Mouse (Mus musculus) CH12.LX (cell line): Measurements from ENCODE around the gene Foxp1. TPM values are rescaled to one million over a fixed set of nuclear protein-coding genes. Genes with fewer than 3 reads are reported as not detected.

Experiments
- DNase-seq: peaks from one replicate; pipeline ENCODE4 v3.0.0-alpha.2; 2013; ENCODE audit errors: extremely low read depth
- H3K27ac ChIP-seq: 2 replicates; pipeline ENCODE4 v1.5.1; 2012; ENCODE audit warnings: low read depth, mild to moderate bottlenecking, control low read depth, moderate library complexity; ENCODE audit not compliant: insufficient read depth
- H3K27me3 ChIP-seq: replicated peaks from 2 replicates; pipeline ENCODE3; 2012; ENCODE audit warnings: inconsistent platforms
- H3K36me3 ChIP-seq, 2 experiments: replicated peaks in 1 of 2; 2 replicates each; pipeline versions ENCODE3 to v1.6.1; 2012; ENCODE audit warnings: inconsistent platforms in 1 of 2, low read length in 1 of 2, mild to moderate bottlenecking in 1 of 2, mixed read lengths in 1 of 2, moderate library complexity in 1 of 2; ENCODE audit not compliant: control insufficient read depth in 1 of 2, insufficient read depth in 1 of 2
- H3K4me1 ChIP-seq, 2 experiments: 2 replicates each; pipeline ENCODE4 v1.6.1; 2012; ENCODE audit warnings: inconsistent platforms in 1 of 2, moderate library complexity in 1 of 2; ENCODE audit not compliant: insufficient read depth in 2 of 2, control insufficient read depth in 1 of 2
- H3K4me2 ChIP-seq: 2 replicates; pipeline ENCODE4 v1.6.1; 2012; ENCODE audit warnings: low read depth, mild to moderate bottlenecking, control low read depth; ENCODE audit not compliant: poor library complexity, insufficient read depth, severe bottlenecking
- H3K4me3 ChIP-seq, 3 experiments: fragments of 150-350 bp in 1 of 3; sonication (generic) in 1 of 3; replicated peaks in 1 of 3; 2 replicates each; pipeline versions ENCODE3 to v1.5.1; 2011 to 2012; ENCODE audit warnings: low read depth in 2 of 3, low read length in 2 of 3, mild to moderate bottlenecking in 2 of 3, moderate library complexity in 2 of 3, control low read depth in 1 of 3, improper control_type of control experiment in 1 of 3, inconsistent platforms in 1 of 3, mixed read lengths in 1 of 3; ENCODE audit not compliant: poor library complexity in 1 of 3
- H3K79me2 ChIP-seq: replicated peaks from 2 replicates; pipeline ENCODE4 v1.6.1; 2012; ENCODE audit warnings: mild to moderate bottlenecking, moderate library complexity; ENCODE audit not compliant: control insufficient read depth, poor library complexity, insufficient read depth, severe bottlenecking; ENCODE audit errors: extremely low read depth
- H3K9ac ChIP-seq: 2 replicates; pipeline ENCODE4 v1.6.1; 2012; ENCODE audit warnings: low read depth, mild to moderate bottlenecking, control low read depth, moderate library complexity; ENCODE audit not compliant: insufficient read depth
- H3K9me3 ChIP-seq: replicated peaks from 2 replicates; pipeline ENCODE3; 2012; ENCODE audit warnings: low read length, inconsistent platforms, mixed read lengths
- CHD1 ChIP-seq: IDR thresholded peaks from 2 replicates; pipeline ENCODE4 v1.6.1; 2012; ENCODE audit warnings: low read depth, low read length, improper control_type of control experiment, inconsistent platforms
- E2F4 ChIP-seq: IDR thresholded peaks from 2 replicates; pipeline ENCODE4 v1.6.1; 2011; ENCODE audit warnings: low read depth, low read length, improper control_type of control experiment; ENCODE audit not compliant: insufficient replicate concordance
- ETS1 ChIP-seq: conservative IDR thresholded peaks from 2 replicates; pipeline ENCODE4 v1.6.1; 2012; ENCODE audit warnings: low read depth, mild to moderate bottlenecking, inconsistent platforms, low read length, improper control_type of control experiment, moderate library complexity
- JUND ChIP-seq: conservative IDR thresholded peaks from 2 replicates; pipeline ENCODE4 v1.6.1; 2011; ENCODE audit warnings: low read depth, low read length, improper control_type of control experiment
- MAZ ChIP-seq: IDR thresholded peaks from 2 replicates; pipeline ENCODE4 v1.6.1; 2012; ENCODE audit warnings: low read depth, mild to moderate bottlenecking, inconsistent platforms, low read length, improper control_type of control experiment, moderate library complexity
- PAX5 ChIP-seq: IDR thresholded peaks from 2 replicates; pipeline ENCODE4 v1.6.1; 2012; ENCODE audit warnings: low read length, inconsistent platforms, mixed read lengths
- POLR2AphosphoS2 ChIP-seq: IDR thresholded peaks from 2 replicates; pipeline ENCODE4 v1.6.1; 2011; ENCODE audit warnings: low read depth, low read length, improper control_type of control experiment
- RAD21 ChIP-seq: IDR thresholded peaks from 2 replicates; pipeline ENCODE4 v1.6.1; 2011; ENCODE audit warnings: low read depth, mild to moderate bottlenecking, low read length, improper control_type of control experiment, moderate library complexity
- SMC3 ChIP-seq: IDR thresholded peaks from 2 replicates; pipeline ENCODE4 v1.6.1; 2011; ENCODE audit warnings: low read depth, low read length, improper control_type of control experiment
- TBP ChIP-seq: conservative IDR thresholded peaks from 2 replicates; pipeline ENCODE4 v1.6.1; 2011; ENCODE audit warnings: low read depth, low read length, improper control_type of control experiment
- TCF12 ChIP-seq: IDR thresholded peaks from 2 replicates; pipeline ENCODE4 v1.6.1; 2014; ENCODE audit warnings: low read depth, mild to moderate bottlenecking, inconsistent platforms, low read length, improper control_type of control experiment
- UBTF ChIP-seq: IDR thresholded peaks from 2 replicates; pipeline ENCODE4 v1.6.1; 2012; ENCODE audit warnings: low read depth, mild to moderate bottlenecking, inconsistent platforms, low read length, improper control_type of control experiment, moderate library complexity
- USF2 ChIP-seq: conservative IDR thresholded peaks from 2 replicates; pipeline ENCODE4 v1.6.1; 2011; ENCODE audit warnings: low read depth, low read length, improper control_type of control experiment
- ZNF384 ChIP-seq: IDR thresholded peaks from 2 replicates; pipeline ENCODE4 v1.6.1; 2012; ENCODE audit warnings: low read depth, low read length, improper control_type of control experiment, inconsistent platforms
- dilution Hi-C: fragments of 300-500 bp; cut with MboI; formaldehyde crosslinking; loops from 2 replicates; pipeline ENCODE4 v1.14.3; 2020; ENCODE audit warnings: low sequenced_read_pairs; ENCODE audit not compliant: extremely low pct_unique_long_range_greater_than_20kb, extremely low pct_ligation_motif_present
- in situ Hi-C: fragments of 300-500 bp; cut with MboI; formaldehyde crosslinking; loops from 3 replicates; pipeline ENCODE4 v1.14.3; 2019; ENCODE audit warnings: low sequenced_read_pairs, low pct_ligation_motif_present, low pct_unique_long_range_greater_than_20kb, mixed read lengths
- polyA plus RNA-seq: library from polyadenylated mRNA; unstranded; fragments of >175 nt; gene quantifications from 2 replicates; pipeline ENCODE4 v1.2.1, GENCODE M21; 2012; ENCODE audit warnings: low read depth; ENCODE audit not compliant: insufficient read length
- total RNA-seq, 2 experiments: library from RNA; depleted of rRNA; stranded (reverse); fragments of 300-350 nt in 1 of 2; fragments of >200 nt in 1 of 2; gene quantifications; 2 replicates each; pipeline ENCODE4 v1.2.3; 2012 to 2014

Gene Foxp1
- total and polyA plus RNA-seq, 3 experiments, result 66.5 to 105 (median 87.4) TPM

GRCm38 (mm10) chr6:99097191-99097590, 425.3 kb downstream of the Foxp1 start:
- no peak for DNase-seq
- no peak for TF ChIP-seq MAZ
- TF ChIP-seq RAD21, result no peak
- TF ChIP-seq ZNF384, result no peak
- no peak for TF ChIP-seq USF2
- no peak for TF ChIP-seq PAX5
- TF ChIP-seq TBP, result no peak
- no peak for TF ChIP-seq E2F4
- no peak for TF ChIP-seq POLR2AphosphoS2
- TF ChIP-seq JUND, result no peak
- TF ChIP-seq ETS1, result no peak
- TF ChIP-seq CHD1, result no peak
- TF ChIP-seq UBTF, result no peak
- TF ChIP-seq TCF12, result no peak
- Histone ChIP-seq H3K9ac (peak overlapping the region; percentile 89), H3K9me3 (no peaks in the 10 kb centered on the region), H3K36me3 (peaks cover 0 to 6% of the 10 kb centered on the region in 2 experiments), H3K4me2 (peak overlapping the region; percentile 79), H3K27me3 (no peaks in the 10 kb centered on the region), H3K79me2 (peaks cover 35% of the 10 kb centered on the region), H3K4me3 (peak overlapping the region in 2 of 3 experiments; percentile 85 to 86), H3K27ac (peak overlapping the region; percentile 44; the same call in 1 of the 2 replicates), H3K4me1 (peaks cover 4 to 26% of the 10 kb centered on the region in 2 experiments; a peak in 3 of 4 replicates)
- in situ Hi-C loops (no loop called here), dilution Hi-C loops (no loop called here)

GRCm38 (mm10) chr6:99096776-99097166, 425.8 kb downstream of the Foxp1 start:
- peak overlapping the region; percentile 79 for H3K4me2 ChIP-seq
- H3K4me1 ChIP-seq, result peaks cover 4 to 31% of the 10 kb centered on the region in 2 experiments; a peak in 3 of 4 replicates
- no peak for TF ChIP-seq SMC3
- TF ChIP-seq ZNF384, result peak; percentile 64; the same call in 1 of the 2 replicates
- dilution Hi-C loops (no loop called here), in situ Hi-C loops (no loop called here)
- H3K9me3 ChIP-seq, result no peaks in the 10 kb centered on the region
- H3K79me2 ChIP-seq, result peaks cover 39% of the 10 kb centered on the region
- no peak for DNase-seq
- peak overlapping the region; percentile 74 to 86 (median 85) for H3K4me3 ChIP-seq
- peak overlapping the region; percentile 89 for H3K9ac ChIP-seq
- H3K27me3 ChIP-seq, result no peaks in the 10 kb centered on the region
- H3K27ac ChIP-seq, result peak overlapping the region; percentile 74
- peaks cover 0 to 6% of the 10 kb centered on the region in 2 experiments for H3K36me3 ChIP-seq
